Mouse (Mus musculus): ENCODE results near the gene Fam102a. TPM values are rescaled to one million over a fixed set of nuclear protein-coding genes. Genes with fewer than 3 reads are reported as not detected.

Fam102a gene
- total and polyA plus RNA-seq, 3 experiments: 28.7 to 35.0 (median 32.7) TPM

- ATAC-seq (ENCODE audit: extremely low read depth, insufficient number of reproducible peaks, low FRiP score, poor library complexity, severe bottlenecking) (no peak), DNase-seq (ENCODE audit: low spot score) (no peak)
- Histone ChIP-seq H3K9me3 (replicated peaks) (peaks cover 4% of the 10 kb centered on the region), H3K4me1 (ENCODE audit: insufficient read depth, low read depth, low read length) (peaks cover 47% of the 10 kb centered on the region), H3K27me3 (ENCODE audit: insufficient read depth, low read length) (peaks cover 2% of the 10 kb centered on the region; the same call in 1 of the 2 replicates), H3K4me3 (ENCODE audit: low read depth, low read length) (no peak overlapping the region), H3K36me3 (replicated peaks) (no peaks in the 10 kb centered on the region)
- TF ChIP-seq POLR2AphosphoS5 (IDR thresholded peaks at IDR 0.05; ENCODE audit: insufficient replicate concordance, low read depth, low read length) (no peak), GATA1 (IDR thresholded peaks at IDR 0.05; ENCODE audit: borderline replicate concordance, low read length) (no peak), GATA2 (IDR thresholded peaks at IDR 0.05; ENCODE audit: borderline replicate concordance, low read depth, low read length) (no peak), CTCF (IDR thresholded peaks at IDR 0.05; ENCODE audit: low read depth, low read length) (no peak), TAL1 (conservative IDR thresholded peaks at IDR 0.05; ENCODE audit: low read depth, low read length) (no peak)
Observed at GRCm38 (mm10) chr2:32507906-32508305, 27.2 kb upstream of the Fam102a start.

- DNase-seq (ENCODE audit: low spot score) (no peak), ATAC-seq (ENCODE audit: extremely low read depth, insufficient number of reproducible peaks, low FRiP score, poor library complexity, severe bottlenecking) (no peak)
- H3K4me3 ChIP-seq (ENCODE audit: low read depth, low read length): no peak overlapping the region
- peaks cover 3% of the 10 kb centered on the region; the same call in 1 of the 2 replicates for H3K27me3 ChIP-seq (ENCODE audit: insufficient read depth, low read length)
- peaks cover 4% of the 10 kb centered on the region for H3K9me3 ChIP-seq (replicated peaks)
- H3K36me3 ChIP-seq (replicated peaks): no peaks in the 10 kb centered on the region
- peaks cover 42% of the 10 kb centered on the region for H3K4me1 ChIP-seq (ENCODE audit: insufficient read depth, low read depth, low read length)
- TF ChIP-seq CTCF (IDR thresholded peaks at IDR 0.05; ENCODE audit: low read depth, low read length) (no peak), POLR2AphosphoS5 (IDR thresholded peaks at IDR 0.05; ENCODE audit: insufficient replicate concordance, low read depth, low read length) (no peak), GATA1 (IDR thresholded peaks at IDR 0.05; ENCODE audit: borderline replicate concordance, low read length) (no peak), TAL1 (conservative IDR thresholded peaks at IDR 0.05; ENCODE audit: low read depth, low read length) (no peak), GATA2 (IDR thresholded peaks at IDR 0.05; ENCODE audit: borderline replicate concordance, low read depth, low read length) (no peak)
Observed at GRCm38 (mm10) chr2:32509287-32509686, 25.8 kb upstream of the Fam102a start.

GRCm38 (mm10) chr2:32509896-32510295 lies 25.2 kb upstream of the Fam102a start:
- no peak for ATAC-seq (ENCODE audit: extremely low read depth, insufficient number of reproducible peaks, low FRiP score, poor library complexity, severe bottlenecking)
- Histone ChIP-seq H3K4me3 (ENCODE audit: low read depth, low read length) (no peak overlapping the region), H3K9me3 (replicated peaks) (peaks cover 4% of the 10 kb centered on the region), H3K36me3 (replicated peaks) (no peaks in the 10 kb centered on the region), H3K4me1 (ENCODE audit: insufficient read depth, low read depth, low read length) (peaks cover 47% of the 10 kb centered on the region), H3K27me3 (ENCODE audit: insufficient read depth, low read length) (peaks cover 4% of the 10 kb centered on the region; the same call in 1 of the 2 replicates)
- TF ChIP-seq GATA2 (IDR thresholded peaks at IDR 0.05; ENCODE audit: borderline replicate concordance, low read depth, low read length): no peak
- TF ChIP-seq GATA1 (IDR thresholded peaks at IDR 0.05; ENCODE audit: borderline replicate concordance, low read length): no peak
- no peak for TF ChIP-seq POLR2AphosphoS5 (IDR thresholded peaks at IDR 0.05; ENCODE audit: insufficient replicate concordance, low read depth, low read length)
- TF ChIP-seq TAL1 (conservative IDR thresholded peaks at IDR 0.05; ENCODE audit: low read depth, low read length): no peak
- TF ChIP-seq CTCF (IDR thresholded peaks at IDR 0.05; ENCODE audit: low read depth, low read length): no peak
- no peak for DNase-seq (ENCODE audit: low spot score)

GRCm38 (mm10) chr2:32512592-32512991 lies 22.5 kb upstream of the Fam102a start:
- ATAC-seq (ENCODE audit: extremely low read depth, insufficient number of reproducible peaks, low FRiP score, poor library complexity, severe bottlenecking): no peak
- Histone ChIP-seq H3K4me3 (ENCODE audit: low read depth, low read length) (no peak overlapping the region), H3K4me1 (ENCODE audit: insufficient read depth, low read depth, low read length) (peaks cover 37% of the 10 kb centered on the region), H3K27me3 (ENCODE audit: insufficient read depth, low read length) (peaks cover 4% of the 10 kb centered on the region; the same call in 1 of the 2 replicates), H3K36me3 (replicated peaks) (no peaks in the 10 kb centered on the region), H3K9me3 (replicated peaks) (no peaks in the 10 kb centered on the region)
- no peak for DNase-seq (ENCODE audit: low spot score)
- TF ChIP-seq CTCF (IDR thresholded peaks at IDR 0.05; ENCODE audit: low read depth, low read length) (no peak), TAL1 (conservative IDR thresholded peaks at IDR 0.05; ENCODE audit: low read depth, low read length) (no peak), POLR2AphosphoS5 (IDR thresholded peaks at IDR 0.05; ENCODE audit: insufficient replicate concordance, low read depth, low read length) (no peak), GATA1 (IDR thresholded peaks at IDR 0.05; ENCODE audit: borderline replicate concordance, low read length) (no peak), GATA2 (IDR thresholded peaks at IDR 0.05; ENCODE audit: borderline replicate concordance, low read depth, low read length) (no peak)

- no peak for DNase-seq (ENCODE audit: low spot score)
- Histone ChIP-seq H3K36me3 (replicated peaks) (no peaks in the 10 kb centered on the region), H3K27me3 (ENCODE audit: insufficient read depth, low read length) (peaks cover 4% of the 10 kb centered on the region; the same call in 1 of the 2 replicates), H3K9me3 (replicated peaks) (no peaks in the 10 kb centered on the region), H3K4me1 (ENCODE audit: insufficient read depth, low read depth, low read length) (peaks cover 25% of the 10 kb centered on the region), H3K4me3 (ENCODE audit: low read depth, low read length) (0 out of 2 replicates have a peak overlapping the region, but pooled peaks have one; percentile 3)
- ATAC-seq (ENCODE audit: extremely low read depth, insufficient number of reproducible peaks, low FRiP score, poor library complexity, severe bottlenecking): no peak
- TF ChIP-seq GATA2 (IDR thresholded peaks at IDR 0.05; ENCODE audit: borderline replicate concordance, low read depth, low read length): no peak
- TF ChIP-seq CTCF (IDR thresholded peaks at IDR 0.05; ENCODE audit: low read depth, low read length): no peak
- no peak for TF ChIP-seq TAL1 (conservative IDR thresholded peaks at IDR 0.05; ENCODE audit: low read depth, low read length)
- TF ChIP-seq POLR2AphosphoS5 (IDR thresholded peaks at IDR 0.05; ENCODE audit: insufficient replicate concordance, low read depth, low read length): no peak
- TF ChIP-seq GATA1 (IDR thresholded peaks at IDR 0.05; ENCODE audit: borderline replicate concordance, low read length): no peak
Observed at GRCm38 (mm10) chr2:32514335-32514734, 20.8 kb upstream of the Fam102a start.

GRCm38 (mm10) chr2:32517233-32517867 lies 17.8 kb upstream of the Fam102a start:
- ATAC-seq (ENCODE audit: extremely low read depth, insufficient number of reproducible peaks, low FRiP score, poor library complexity, severe bottlenecking) (no peak), DNase-seq (ENCODE audit: low spot score) (no peak)
- Histone ChIP-seq H3K36me3 (replicated peaks) (no peaks in the 10 kb centered on the region), H3K9me3 (replicated peaks) (no peaks in the 10 kb centered on the region), H3K4me1 (ENCODE audit: insufficient read depth, low read depth, low read length) (peaks cover 25% of the 10 kb centered on the region), H3K27me3 (ENCODE audit: insufficient read depth, low read length) (peaks cover 4% of the 10 kb centered on the region; the same call in 1 of the 2 replicates), H3K4me3 (ENCODE audit: low read depth, low read length) (no peak overlapping the region)
- no peak for TF ChIP-seq CTCF (IDR thresholded peaks at IDR 0.05; ENCODE audit: low read depth, low read length)
- TF ChIP-seq GATA1 (IDR thresholded peaks at IDR 0.05; ENCODE audit: borderline replicate concordance, low read length): no peak
- no peak for TF ChIP-seq TAL1 (conservative IDR thresholded peaks at IDR 0.05; ENCODE audit: low read depth, low read length)
- no peak for TF ChIP-seq POLR2AphosphoS5 (IDR thresholded peaks at IDR 0.05; ENCODE audit: insufficient replicate concordance, low read depth, low read length)
- TF ChIP-seq GATA2 (IDR thresholded peaks at IDR 0.05; ENCODE audit: borderline replicate concordance, low read depth, low read length): no peak

Data from G1E (cell line).